Mouse (Mus musculus) duodenum, adult 2 months (tissue): Measurements from ENCODE around the gene Spag8. TPM values are rescaled to one million over a fixed set of nuclear protein-coding genes. Genes with fewer than 3 reads are reported as not detected.

ENCODE experiments used
- polyA plus RNA-seq: library from polyadenylated mRNA; depleted of rRNA; stranded (reverse); fragments of >200 nt; gene quantifications from 2 replicates; pipeline ENCODE4 v1.2.3, GENCODE M21; 2012; ENCODE audit warnings: low replicate concordance; rRNA removed

Spag8 gene
- polyA plus RNA-seq: 0.52 and 0.68 TPM in 2 replicates

DNA sequence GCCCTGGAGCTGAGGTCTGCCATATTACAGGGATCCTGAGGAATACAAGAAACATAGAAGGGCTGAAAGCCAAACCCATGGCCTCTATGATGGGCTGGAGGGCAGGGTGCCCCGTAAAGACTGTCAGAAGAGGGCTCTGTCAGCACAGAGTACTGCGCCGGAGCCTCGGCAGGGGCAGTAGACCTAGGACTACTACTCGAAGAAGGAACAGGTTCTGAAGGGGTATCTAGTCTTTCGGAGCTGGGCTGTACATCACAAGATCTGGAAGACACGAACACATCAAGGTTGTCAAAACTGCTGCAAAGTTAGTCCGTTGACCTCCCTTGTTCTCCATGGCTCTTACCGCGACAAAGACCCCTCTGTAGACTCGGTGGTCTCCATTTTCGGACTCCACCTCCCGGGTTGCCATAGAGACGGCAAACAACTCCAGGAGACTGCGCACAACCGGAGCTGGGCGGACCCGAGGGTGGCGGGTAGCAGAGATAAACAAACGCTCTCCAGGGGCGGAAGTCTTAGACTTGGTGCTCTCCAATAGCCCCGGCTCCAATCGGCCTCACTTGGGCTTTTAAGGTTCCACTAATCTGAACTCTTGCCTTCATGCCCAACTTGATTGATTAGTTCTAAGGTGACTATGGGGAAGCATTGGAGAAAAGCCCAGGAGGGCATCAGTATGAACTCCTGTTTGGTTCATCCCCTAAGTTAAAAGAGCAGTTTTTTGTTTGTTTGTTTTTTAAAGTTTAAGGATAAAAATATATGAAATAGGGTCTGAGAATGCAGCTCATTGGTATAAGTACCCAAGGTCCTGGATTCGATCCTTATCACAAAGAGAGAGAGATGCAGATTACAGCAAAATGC, at the start of gene Spag8:
TSS of gene Spag8 (minus strand) at position 434 of the 855 bp plus-strand sequence.

DNA sequence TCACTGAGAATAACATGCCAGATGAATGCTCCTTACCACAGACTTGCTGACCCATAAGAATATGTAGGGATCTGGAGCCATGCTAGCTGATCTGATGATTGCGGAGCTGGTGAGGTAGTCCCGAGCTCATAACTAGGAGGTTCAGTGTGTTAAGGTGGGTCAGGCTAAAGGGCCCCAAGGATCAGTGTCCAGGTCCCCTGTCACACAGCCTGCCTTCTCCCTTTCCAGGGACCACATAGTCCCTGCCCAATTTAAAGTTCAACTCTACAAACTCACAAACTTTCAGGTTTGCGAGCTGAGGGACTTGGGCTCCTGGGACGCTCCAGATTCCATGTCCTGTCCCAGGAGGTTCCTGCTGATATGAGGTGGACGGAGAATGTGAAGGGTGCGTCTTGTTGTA, 47.3 kb upstream of the Spag8 start, which contains the start of gene Olfr70:
TSS of gene Olfr70 (minus strand) at position 101 of the 400 bp plus-strand sequence.

DNA sequence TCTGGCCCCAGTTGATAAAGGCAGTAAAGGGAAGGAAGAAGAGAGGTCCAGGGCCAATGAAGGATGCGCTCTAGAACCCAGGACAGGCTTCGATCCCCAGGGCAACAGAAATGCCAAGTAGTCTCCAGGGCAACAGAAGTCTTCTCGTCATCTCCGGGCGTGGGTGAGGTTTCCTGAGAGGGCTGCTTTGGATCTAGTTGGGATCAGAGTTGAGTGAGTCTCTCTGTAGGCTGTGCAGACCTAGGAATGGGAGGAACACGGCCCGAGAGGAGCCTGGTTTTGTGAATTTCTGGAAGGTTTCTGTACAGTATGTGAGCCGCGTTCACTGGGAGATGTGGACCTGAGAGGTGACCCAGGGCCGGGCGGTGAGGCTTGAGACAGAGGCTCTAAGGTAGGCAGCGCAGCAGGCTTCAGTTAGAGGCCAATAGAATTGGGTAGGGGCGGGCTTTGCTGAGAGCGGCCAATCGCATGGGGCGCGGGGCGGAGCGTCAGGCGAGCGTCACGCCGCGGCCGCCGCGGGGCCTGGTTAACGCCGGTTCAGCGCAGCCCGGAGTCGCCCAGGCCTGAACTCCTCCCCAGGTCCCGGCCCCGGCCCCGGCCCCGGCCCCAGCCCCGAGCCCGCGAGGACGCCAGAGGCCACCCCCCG, 15.5 kb upstream of the Spag8 start, which contains the start of the genes Tmem8b and Fam221b:
TSS of gene Tmem8b (plus strand) at position 190 of the 646 bp plus-strand sequence.
TSS of gene Fam221b (minus strand) at position 364 of the 646 bp plus-strand sequence.

DNA sequence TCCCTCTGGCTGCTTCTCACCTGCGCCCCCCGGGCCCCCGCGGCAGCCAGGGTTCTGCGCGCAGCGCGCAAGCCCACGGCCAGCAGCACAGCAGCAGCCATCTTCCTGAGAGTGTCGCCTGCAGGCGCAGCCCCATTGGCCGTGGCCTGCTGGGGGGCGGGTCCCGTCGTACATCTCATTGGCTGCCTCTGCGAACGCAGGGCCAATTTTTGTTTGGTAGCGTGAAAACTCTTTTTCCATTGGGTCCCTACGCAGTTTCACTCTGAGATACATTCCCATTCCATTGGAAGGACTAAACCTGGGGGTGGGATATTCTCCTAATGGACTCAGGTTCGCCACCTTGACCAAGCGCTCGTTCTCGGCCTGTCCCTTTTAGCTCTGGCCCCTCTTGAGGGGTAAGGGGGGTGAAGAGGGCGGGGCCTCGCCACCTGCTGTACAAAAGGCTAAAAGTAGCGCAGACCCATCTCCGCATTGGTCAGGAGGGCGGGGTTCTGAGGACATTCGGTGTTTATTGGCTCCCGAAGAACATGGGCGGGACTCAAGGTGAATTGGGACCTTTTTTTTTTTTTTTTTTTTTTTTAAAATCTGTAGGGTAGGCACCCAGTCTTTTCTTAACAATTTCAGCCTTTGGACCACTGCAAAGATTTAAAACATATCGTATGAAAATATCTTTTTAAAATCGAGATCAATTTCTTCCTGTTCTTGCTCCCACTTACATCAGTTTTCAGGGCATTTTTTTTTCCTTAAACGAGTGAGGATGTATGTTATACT, 3.1 kb upstream of the Spag8 start, which contains the start of gene Hint2:
TSS of gene Hint2 (minus strand) at position 128 of the 771 bp plus-strand sequence.

DNA sequence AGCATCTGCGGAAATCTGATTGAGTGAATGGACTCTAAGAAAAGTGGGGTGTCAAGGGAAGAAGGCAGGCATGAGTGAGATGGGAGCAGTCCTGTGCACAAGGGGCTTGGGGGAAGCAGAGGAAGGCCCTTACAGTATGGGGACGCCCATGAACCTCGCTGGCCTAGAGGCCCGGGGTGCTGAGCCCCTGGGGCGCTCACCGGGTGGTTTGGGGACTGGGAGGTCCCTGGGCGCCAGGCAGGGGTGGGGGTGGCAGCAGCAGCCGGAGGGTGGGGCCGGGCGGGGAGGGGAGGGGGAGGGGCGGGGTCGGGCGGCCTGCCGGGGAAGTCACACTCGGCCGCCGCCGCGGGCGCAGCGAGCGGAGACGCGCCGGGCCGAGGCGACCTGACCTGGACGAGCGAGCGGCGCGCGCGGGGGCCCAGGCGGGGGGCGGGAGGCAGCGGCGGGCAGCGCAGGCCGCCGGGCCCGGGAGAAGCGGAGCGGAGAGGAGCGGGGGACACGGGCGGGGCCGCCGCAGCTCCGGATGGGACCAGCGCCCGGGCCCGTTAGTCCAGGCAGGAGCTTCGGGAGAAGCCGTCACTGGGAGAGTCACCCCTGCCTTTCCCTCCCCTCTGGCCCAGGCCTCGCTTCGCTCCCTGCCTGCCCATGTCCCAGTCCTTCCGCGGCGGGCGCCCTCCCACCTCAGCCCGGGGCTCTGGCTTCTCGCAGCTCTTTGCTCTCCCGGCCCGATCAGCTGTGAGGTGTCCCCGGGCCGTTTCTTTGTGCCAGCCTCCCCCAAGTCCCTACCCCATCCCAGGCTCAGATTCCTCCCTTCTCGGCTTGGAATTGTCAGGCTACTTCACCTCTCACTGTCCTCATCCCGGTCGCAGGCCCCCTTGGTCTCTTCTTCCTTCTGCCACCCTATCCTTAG, 22.1 kb downstream of the Spag8 start, which contains the start of gene Npr2:
TSS of gene Npr2 (plus strand) at position 890 of the 910 bp plus-strand sequence.

Other genes with a start within 250 kb of the Spag8 start
- 0.15 and 0.32 TPM in 2 replicates for gene Fam166b, start 224.5 kb downstream of the Spag8 start, polyA plus RNA-seq
- gene Tesk1, start 211.7 kb downstream of the Spag8 start, polyA plus RNA-seq: 82.2 and 96.7 TPM in 2 replicates
- 2.3 and 3.4 TPM in 2 replicates for gene Cd72, start 199.0 kb downstream of the Spag8 start, polyA plus RNA-seq
- gene Sit1, start 169.9 kb downstream of the Spag8 start, polyA plus RNA-seq: 1.0 and 1.3 TPM in 2 replicates
- gene Ccdc107, start 160.7 kb downstream of the Spag8 start, polyA plus RNA-seq: 470 and 876 TPM in 2 replicates
- gene Arhgef39, start 153.9 kb downstream of the Spag8 start, polyA plus RNA-seq: 41.0 and 46.8 TPM in 2 replicates
- 55.7 and 182 TPM in 2 replicates for gene Car9, start 146.6 kb downstream of the Spag8 start, polyA plus RNA-seq
- 26.4 and 45.4 TPM in 2 replicates for gene Tpm2, start 129.8 kb downstream of the Spag8 start, polyA plus RNA-seq
- 123 and 169 TPM in 2 replicates for gene Creb3, start 91.3 kb downstream of the Spag8 start, polyA plus RNA-seq
- 45.3 and 46.9 TPM in 2 replicates for gene Tln1, start 90.9 kb downstream of the Spag8 start, polyA plus RNA-seq
- gene Rgp1, start 74.9 kb downstream of the Spag8 start, polyA plus RNA-seq: 27.0 and 43.1 TPM in 2 replicates
- gene Gba2, start 74.7 kb downstream of the Spag8 start, polyA plus RNA-seq: 6.5 and 8.3 TPM in 2 replicates
- gene Msmp, start 69.1 kb downstream of the Spag8 start, polyA plus RNA-seq: 0.26 TPM in 1 of 2 replicates, not detected in the other
- gene Npr2, start 21.7 kb downstream of the Spag8 start, polyA plus RNA-seq: 4.7 and 10.2 TPM in 2 replicates
- gene Hint2, start 2.9 kb upstream of the Spag8 start, polyA plus RNA-seq: 62.8 and 89.1 TPM in 2 replicates
- gene Tmem8b, start 15.4 kb upstream of the Spag8 start, polyA plus RNA-seq: 4.5 and 6.5 TPM in 2 replicates
- not detected in 2 replicates for gene Fam221b, start 15.6 kb upstream of the Spag8 start, polyA plus RNA-seq
- not detected in 2 replicates for gene Olfr70, start 47.2 kb upstream of the Spag8 start, polyA plus RNA-seq
- not detected in 2 replicates for gene Olfr71, start 56.7 kb upstream of the Spag8 start, polyA plus RNA-seq
- 2.7 and 2.8 TPM in 2 replicates for gene Hrct1, start 73.6 kb upstream of the Spag8 start, polyA plus RNA-seq
- gene Spaar, start 76.4 kb upstream of the Spag8 start, polyA plus RNA-seq: 0.65 and 0.94 TPM in 2 replicates
- not detected in 2 replicates for gene Olfr159, start 117.4 kb upstream of the Spag8 start, polyA plus RNA-seq
- gene Olfr156, start 170.3 kb upstream of the Spag8 start, polyA plus RNA-seq: not detected in 2 replicates
- gene Olfr157, start 186.6 kb upstream of the Spag8 start, polyA plus RNA-seq: not detected in 2 replicates
- gene Olfr155, start 198.0 kb upstream of the Spag8 start, polyA plus RNA-seq: not detected in 2 replicates
- gene Reck, start 221.9 kb upstream of the Spag8 start, polyA plus RNA-seq: 1.3 and 3.3 TPM in 2 replicates